Mouse (Mus musculus) frontal cortex, postnatal 10 days (tissue): ENCODE results near the gene Src.
"Not testable (repeated sequence)": the region's sequence is repeated elsewhere in the genome, so short reads cannot be mapped to it uniquely, and the experiment has no call there.

Source experiments
- DNase-seq, 2 experiments: peaks; one replicate each; pipeline ENCODE4 v3.0.0; 2022; ENCODE audit warnings: low spot score in 2 of 2, mixed read lengths in 1 of 2

Gene Src

DNA sequence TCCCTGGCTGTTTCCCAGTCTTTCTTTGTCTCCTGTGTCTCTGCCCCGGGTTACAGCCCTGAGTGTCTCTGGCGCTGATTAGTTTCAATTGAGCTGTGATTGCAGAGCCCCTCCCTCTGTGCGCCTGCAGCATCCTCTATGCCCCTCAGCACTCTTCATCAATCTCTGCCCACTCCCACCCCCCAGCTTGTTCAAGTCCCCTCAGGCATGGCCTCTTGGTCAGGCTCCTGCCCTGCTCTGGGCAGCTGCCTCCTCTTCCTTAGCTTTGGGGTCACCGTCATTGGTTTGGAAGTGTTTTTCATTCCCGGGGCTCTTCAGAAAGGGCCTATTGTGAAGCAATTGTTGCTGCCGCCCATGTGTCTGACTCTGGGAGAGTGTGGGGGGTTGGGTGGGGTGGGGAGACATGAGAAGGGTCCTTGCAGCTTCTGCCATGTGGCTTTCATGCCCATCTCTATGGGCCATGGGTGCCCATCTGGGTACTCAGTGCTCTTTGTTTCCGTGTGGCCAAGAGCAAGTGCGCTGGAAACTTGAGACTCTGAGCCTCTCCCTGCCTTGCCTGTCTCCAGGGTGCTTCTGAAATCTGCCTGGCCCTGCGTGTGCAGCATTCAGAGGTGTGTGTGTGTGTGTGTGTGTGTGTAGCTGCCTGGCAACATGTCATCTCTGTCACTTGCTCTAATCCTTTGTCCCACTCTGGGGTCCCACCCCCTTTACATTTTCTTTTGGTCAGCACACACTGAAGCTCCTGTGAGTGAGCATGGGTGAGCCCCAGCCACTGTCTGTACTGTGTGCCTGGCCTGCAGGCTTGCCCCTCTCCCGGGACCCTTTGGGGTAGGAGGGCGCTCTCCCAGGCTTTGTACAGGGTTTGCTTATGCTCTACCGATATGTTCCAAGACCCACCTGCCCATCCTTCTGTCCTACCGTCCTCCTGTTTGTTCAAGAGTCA lies 57.5 kb downstream of the Src start:
- no peak for DNase-seq

DNA sequence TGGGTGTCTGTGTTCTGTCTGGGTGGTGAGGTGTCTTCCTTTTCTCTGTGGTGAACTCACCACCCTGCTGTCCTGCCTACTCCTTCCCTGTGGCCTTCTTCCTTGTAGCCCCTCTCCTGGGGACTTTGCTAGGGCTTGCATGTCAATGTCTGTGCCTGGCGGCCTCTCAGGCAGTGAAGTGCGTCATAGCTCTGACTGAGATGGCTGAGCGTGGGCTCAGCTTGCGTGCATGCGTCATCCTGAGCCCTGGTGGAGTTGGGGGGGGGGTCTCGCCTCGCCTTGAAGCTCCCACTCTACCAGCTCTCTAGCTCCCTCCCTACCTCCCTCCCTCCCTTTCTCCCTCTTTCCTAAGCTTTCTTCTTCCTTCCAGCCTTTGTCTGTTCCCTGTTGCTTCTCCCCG lies 60.4 kb downstream of the Src start:
- DNase-seq: no peak

DNA sequence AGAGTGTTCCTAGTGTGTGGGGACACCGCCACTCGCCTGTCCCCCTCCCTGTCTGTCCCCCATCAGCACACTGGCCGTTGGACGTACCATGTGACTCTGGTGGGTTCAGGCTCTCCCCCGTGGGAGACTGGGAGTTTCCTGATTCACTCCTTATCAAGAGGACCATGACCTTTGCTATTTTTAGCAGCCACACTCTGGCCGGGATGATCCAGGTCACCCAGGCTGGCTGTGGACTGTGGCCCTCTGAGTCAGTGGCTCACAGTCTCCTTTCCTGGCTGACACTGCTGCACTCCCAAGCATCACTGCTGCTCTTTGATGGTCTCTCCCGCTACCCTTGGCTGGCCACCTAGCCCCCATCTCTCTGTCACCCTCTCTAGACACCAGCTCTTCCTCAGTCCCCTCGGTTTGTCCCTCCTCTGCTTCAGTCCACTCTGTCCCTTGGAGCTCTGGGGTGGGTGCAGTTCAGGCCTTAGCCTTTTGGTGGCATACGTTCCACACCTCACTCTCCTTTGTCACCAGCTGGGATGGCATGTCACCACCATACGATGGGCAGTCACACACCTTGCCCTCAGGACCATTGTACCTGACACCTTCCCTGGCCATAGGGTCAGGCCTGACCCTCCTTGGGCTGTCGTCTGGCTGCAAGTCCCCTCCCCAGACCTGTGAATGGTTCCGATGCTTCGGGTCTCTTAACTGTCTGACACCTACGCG lies 61.8 kb downstream of the Src start:
- no peak for DNase-seq

DNA sequence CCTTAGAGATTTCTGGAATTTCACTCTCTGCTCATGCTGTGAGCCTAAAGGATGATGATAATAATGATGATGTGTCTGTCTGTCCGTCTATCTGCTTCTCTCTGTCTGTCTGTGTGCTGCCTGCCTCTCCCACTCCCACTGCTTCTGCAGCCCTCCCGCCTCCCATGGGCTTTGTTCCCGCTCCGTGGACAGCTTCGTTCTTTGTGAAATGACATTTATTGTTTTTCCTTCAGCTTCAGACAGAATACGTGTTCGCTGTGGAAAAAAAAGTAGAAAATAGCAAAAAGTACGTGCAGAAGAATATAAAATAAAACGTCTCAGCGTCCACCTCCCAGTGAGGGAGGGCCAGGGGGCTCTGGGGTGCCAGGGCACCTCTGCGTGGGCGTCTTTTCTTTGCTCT lies 64.5 kb downstream of the Src start:
- no peak for DNase-seq

DNA sequence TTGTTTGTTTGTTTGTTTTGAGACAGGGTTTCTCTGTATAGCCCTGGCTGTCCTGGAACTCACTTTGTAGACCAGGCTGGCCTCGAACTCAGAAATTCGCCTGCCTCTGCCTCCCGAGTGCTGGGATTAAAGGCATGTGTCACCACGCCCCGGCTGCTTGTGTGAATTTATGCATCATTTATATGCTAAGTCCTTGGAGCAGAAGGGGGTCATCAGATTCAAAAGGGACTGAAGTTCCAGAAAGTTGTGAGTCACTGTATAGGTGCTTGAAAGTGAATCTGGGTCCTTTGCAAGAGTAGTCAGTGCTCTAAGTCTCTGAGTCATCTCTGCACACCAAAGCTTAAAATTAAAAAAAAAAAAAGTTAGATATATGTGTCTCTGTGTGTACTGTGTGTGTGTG lies 68.3 kb downstream of the Src start:
- DNase-seq: not testable (repeated sequence)

DNA sequence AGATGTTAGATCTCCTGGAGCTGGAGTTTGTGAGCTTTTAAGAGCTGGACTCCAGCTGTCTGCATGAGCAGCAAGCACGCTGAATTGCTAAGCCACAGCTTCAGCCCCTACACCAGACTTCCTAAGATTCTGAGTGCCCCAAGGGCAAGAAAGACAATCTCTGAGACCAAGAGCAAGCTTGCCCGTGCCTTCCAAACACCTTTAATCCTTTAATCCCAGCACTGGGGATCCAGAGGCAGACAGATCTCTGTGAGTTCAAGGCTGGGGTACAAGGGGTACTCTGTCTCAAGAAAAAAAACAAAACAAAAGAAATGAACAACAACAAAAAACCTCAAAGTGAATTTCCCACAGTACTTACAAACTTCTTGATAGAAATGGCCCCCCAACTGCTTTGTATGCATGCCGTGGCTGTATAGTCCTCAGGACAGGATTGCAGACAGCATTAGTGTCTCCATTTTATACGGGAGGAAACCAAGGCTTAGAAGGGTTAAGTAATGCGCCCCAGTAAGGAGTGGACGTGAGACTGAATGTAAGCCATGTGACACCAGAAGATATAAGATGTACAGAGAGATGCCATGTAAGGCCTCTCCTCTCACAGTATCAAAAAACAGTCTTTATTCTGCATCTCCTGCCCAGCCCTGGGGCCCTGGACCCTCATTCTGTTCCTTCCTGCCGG lies 68.9 kb downstream of the Src start:
- no peak for DNase-seq

DNA sequence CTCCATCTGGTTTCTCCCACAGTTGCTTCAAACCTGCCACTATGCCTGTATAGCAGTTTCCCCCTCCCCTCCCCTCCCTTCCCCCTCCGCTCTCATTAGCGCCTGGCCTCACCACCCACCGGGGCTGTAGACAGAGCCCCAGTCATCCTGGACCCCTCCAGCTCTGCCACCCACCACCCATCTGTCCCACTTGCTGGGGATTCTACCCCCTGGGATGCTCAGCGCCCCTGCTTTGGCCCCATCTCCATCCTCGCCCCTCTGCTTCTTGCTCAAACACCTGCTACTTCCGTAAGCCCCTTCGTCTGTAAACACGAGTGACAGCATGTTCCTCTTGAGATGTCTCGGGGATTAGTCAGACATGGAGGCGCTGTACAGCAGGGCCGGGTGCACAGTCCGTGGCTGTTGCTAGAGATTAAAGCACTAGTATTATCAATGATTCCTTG lies 69.5 kb downstream of the Src start:
- no peak for DNase-seq

DNA sequence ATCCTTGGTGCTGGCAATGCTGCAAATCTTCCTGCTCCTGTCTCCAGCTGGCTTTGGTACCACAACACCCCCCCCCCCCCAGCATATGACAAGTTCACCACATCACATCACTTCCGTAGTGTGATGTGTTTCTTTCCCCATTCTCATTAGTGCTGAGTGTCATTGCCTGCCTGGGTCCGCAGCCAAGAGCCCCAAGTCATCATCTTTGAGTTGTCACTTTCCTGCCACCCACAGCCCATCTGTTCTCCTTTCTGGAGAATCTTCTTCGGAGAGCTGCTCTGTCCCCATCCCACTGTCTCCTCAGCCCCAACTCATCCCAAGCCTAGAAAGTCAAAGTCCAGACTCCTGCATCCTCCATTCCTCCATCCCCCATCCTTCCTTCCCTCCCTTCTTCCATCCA lies 75.0 kb downstream of the Src start:
- DNase-seq: peak in 1 of 2 experiments; percentile 63

DNA sequence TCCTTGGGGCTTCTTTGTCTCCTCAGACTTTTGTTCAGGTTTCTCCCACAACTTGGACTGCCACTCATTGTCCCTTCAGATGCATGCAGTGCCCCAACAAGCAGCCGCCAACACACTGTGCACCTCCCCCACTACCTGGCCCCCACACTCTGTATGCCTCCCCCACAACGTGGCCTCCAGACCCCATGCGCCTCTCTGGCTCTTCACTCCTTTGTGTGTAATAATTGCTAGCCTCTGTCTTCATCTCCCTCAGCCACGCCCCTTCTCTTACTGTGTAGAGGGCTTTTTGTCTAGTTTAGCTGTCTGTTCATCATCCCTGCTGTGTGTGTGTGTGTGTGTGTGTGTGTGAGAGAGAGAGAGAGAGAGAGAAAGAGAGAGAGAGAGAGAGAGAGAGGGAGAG lies 80.3 kb downstream of the Src start:
- DNase-seq: no peak

DNA sequence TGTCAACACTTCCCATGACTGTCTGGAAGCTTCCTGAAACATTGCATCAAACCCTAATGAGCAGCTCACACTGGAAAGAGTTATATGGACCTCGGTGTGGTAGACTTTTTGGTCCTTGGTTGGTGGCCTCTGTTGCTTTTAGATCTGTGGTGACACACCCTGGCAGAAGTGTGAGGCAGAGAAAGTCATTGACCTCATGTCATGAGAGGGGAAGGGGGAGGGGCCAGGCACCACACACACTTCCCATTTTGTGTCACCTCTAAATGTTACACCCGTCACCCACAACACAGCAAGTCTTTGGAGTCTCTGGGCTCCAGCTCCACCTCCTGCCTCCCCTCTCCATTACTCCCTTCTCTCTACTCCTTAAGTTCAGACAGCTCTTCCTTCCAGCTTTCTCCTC lies 82.1 kb downstream of the Src start:
- DNase-seq: no peak

DNA sequence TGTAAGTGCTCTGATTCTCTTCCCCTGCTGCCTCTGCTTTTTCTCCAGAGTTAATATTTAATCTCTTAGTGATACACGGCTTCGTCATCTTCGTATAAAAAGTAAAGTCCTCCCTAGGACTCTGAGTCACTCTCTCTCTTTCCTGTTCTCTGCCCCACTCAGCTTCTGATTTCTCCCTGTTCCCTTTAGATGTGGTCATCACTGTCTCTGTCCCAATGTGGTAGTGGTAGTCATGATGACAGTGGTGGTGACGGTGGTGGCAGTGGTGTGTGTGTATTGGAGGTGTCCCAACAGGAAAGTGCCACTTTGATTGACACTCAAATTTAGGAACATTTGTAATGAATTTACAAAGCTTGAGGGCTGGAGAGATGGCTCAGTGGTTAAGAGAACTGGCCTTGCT lies 83.1 kb downstream of the Src start:
- no peak for DNase-seq

DNA sequence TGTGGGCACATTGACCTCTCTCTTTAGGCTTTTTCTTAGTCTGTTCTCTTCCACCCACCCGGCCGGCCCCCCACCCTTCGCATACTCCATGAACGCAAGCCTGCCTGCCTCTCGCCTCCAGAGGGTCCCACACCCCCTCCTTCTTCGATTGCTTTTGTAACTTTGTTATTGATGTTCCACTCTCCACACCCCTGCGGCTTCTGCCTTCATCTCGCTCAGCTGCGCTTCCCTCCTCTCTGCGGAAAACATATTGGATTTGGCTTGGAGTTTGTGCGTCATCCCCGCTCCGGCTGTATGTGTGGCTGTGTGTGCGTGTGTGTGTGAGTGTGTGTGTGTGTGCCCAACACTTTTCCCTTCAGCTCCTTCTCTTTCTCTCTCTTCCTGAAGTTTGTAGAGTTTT lies 88.5 kb downstream of the Src start:
- peak; percentile 60 to 65 for DNase-seq

DNA sequence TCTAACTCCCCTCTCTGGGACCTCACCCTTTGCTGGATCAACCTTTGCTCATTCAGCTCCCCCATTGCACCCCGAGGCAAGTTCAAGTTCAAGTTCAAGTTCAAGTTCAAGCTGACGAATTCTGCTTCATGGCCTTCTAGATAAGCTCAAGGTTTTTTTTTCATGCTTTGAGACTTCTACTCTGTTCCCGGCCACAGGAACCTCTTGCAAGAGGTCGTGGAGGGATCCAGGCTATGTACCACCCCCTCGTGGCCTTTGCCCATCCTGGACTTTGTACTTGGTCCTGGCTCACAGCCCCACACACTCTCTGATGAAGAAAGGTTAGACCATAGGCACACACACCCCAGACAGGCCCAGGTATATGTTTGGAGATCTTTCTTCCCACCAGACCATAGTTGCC lies 90.9 kb downstream of the Src start:
- DNase-seq: no peak

DNA sequence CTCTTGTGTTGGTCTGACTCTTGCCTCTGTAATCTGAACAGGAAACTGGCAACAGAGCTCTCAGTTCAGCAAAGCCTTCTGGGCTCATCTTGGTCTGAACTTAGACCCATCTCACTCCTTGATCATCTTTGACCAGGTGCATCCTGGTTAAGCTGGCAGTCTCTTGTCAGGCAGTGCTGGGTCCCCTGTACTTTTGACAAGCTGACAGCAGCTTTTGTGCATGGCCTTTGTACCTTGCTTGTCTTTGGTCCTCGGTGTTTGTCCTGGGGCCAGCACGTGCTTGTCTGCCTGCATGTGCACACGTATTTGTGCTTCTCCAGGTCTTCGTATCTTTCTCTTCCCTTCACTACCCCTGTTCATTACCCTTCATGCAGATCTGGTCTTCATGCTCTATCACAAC lies 91.8 kb downstream of the Src start:
- no peak for DNase-seq

DNA sequence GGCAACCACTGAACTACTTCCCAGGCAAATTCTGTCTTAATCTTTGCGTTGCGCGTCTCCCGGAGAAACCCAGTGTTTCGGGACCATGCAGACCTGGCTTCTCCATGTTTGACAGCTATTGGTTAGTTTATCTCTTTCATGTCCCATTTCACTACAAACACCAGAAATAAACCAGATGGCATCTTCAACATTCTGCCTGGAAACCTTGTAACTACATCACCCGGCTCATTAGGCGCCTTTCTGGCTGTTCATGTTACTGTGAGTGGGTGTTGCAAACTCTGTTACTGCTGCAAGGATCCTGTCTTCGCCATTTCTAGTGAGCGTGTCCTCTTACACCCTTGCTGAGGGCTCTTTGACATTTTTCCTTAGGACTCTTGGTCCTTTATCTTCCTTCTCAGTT lies 94.6 kb downstream of the Src start:
- DNase-seq: no peak

DNA sequence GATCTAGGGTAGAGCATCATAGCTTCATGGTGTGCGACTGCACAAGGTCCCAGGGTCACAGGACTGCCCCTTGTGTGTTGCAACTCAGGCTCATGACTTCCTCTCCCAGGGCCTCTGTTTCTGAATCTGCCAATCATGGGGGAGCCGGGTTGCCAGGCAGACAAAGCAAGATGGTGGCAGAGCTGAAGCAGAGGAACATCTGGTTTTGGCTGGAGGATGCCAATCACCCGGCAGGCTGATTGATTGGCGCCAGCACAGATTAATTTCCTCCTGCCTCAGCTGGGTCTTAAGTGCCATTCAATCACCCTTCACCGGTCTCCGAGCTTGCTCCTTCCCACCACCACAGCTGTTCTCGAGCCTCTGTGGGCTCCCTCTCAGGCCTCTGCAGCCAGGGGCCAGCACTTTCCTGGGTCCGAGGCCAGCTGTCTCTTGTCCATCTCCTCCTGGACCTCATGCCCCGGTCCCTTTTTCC lies 95.5 kb downstream of the Src start:
- no peak for DNase-seq

DNA sequence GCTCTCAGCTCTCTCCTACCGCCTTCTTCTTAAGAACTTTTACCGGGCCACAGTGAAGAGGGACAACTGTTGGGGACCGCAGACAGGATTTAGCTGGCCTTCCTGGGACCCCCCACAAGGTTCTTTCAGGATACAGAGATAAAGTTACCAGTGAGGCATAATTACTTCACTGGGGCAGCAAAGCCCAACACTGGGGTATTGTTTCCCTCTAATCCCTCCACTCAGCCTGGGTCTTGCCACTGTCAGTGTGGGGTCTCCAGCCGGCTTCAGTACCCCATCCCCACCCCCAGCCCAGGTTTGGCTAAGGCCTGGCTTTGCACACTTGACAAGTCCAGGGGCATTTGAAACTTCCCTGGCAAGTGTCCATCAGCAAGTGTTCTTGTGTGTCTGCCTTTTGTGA lies 96.1 kb downstream of the Src start:
- no peak for DNase-seq

DNA sequence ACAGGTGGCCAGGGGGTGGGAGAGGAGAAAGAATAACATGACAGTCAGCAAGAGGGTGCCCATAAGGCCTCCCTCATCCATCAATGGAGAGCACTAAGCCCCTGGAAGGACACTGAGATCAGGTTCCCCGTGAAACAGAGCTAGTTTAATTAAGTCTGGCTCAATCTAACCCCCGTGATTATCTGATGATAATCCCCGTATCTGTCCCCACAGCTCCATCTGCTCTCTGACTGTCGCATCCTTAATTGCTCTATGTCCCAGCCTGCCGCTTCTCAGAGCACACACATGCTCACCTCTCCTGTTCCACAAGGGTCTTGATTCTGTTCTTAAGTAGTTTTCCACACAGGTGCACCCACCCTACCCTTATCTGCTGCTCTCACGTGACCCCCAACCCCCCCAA lies 99.3 kb downstream of the Src start:
- DNase-seq: no peak

DNA sequence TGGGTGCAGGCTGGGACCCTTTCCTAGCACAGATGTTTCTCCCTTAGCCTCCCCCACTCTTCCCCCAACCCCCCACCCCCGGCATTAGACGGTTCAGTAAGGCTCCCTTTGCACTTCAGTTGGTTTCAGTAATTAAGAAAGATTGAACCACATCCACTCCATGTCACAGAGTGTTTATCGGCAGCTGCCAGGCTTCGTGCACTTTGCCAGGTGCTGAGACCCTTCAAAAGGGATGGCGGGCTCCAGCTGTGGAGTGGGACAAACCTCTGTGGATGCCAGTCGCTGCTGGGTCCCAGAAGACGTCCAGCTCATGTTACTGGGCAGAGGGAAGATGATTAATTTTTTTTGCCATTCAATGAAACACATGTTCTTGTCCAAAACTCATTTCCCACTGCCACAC lies 100.2 kb downstream of the Src start:
- DNase-seq: no peak

DNA sequence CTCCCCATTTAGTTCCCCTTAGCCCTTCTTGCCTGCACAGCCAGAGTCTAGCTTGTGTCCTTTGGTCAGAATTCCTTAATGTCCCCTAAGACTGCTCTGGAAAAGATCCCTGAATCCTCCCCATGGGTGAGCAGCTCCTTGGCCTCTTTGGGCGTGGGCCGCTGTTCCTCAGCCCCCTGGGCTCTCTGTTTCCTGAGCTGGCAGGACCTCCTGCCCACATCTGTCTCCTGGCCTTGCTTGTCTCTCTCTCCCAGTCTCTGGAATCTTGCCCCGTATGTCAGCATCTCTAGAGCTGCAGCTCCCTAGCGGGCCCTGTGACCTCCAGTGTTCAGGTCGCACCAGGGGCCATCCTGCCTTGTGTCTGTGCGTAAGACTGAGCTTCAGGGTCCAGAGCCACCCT lies 101.2 kb downstream of the Src start:
- DNase-seq: no peak

DNA sequence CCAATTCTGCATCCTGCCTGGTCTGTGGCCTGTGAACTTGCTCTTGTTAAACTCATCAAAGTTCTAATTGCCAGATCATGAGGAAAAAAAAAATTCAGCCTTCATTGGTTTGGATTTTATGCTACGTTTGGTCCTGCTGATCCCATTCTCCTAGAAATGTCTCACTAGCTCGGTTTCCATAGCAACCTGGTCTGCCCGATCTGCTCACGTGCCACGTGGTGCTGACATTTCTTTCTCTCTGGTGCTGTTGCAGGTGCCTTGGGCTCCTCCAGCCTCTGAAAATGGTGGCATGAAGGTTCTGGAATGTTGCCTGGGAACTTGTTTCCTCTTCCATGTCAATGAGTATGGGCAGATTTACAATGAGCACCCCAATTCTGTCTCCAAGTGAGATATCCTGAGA lies 102.3 kb downstream of the Src start:
- DNase-seq: peak in 1 of 2 experiments; percentile 50
